Mouse (Mus musculus) limb, embryonic 14.5 days (tissue): ENCODE measurements around the gene Faah. TPM values are rescaled to one million over a fixed set of nuclear protein-coding genes. Genes with fewer than 3 reads are reported as not detected.

Experiments
- ATAC-seq: fragments of 200-750 bp; cut with Nextera tagmentation; 2 replicates; pipeline ENCODE4 v1.8.0; 2017; ENCODE audit warnings: low read depth, moderate number of reproducible peaks, moderate TSS enrichment; ENCODE audit not compliant: low FRiP score
- DNase-seq: peaks from one replicate; pipeline ENCODE4 v3.0.0-alpha.2; 2015; ENCODE audit warnings: low spot score
- H3K27ac ChIP-seq: fragments of 300-500 bp; sonication (generic); replicated peaks from 2 replicates; pipeline ENCODE4 v1.5.1; 2014; ENCODE audit warnings: low read depth, mild to moderate bottlenecking, low read length, moderate library complexity, mixed read lengths
- H3K27me3 ChIP-seq: fragments of 300-500 bp; sonication (generic); 2 replicates; pipeline ENCODE4 v1.6.1; 2014; ENCODE audit warnings: low read length, mixed read lengths; ENCODE audit not compliant: control insufficient read depth, insufficient read depth
- H3K36me3 ChIP-seq: fragments of 300-500 bp; sonication (generic); 2 replicates; pipeline ENCODE4 v1.6.1; 2014; ENCODE audit warnings: mild to moderate bottlenecking, low read length, moderate library complexity, mixed read lengths; ENCODE audit not compliant: control insufficient read depth, insufficient read depth
- H3K4me1 ChIP-seq: fragments of 300-500 bp; sonication (generic); 2 replicates; pipeline ENCODE4 v1.6.1; 2014; ENCODE audit warnings: antibody characterized with exemption, low read length, mixed read lengths; ENCODE audit not compliant: control insufficient read depth, insufficient read depth
- H3K4me2 ChIP-seq: fragments of 300-500 bp; sonication (generic); replicated peaks from 2 replicates; pipeline ENCODE4 v1.6.1; 2014; ENCODE audit warnings: low read depth, mild to moderate bottlenecking, low read length, moderate library complexity; ENCODE audit not compliant: severe bottlenecking
- H3K4me3 ChIP-seq: fragments of 300-500 bp; sonication (generic); replicated peaks from 2 replicates; pipeline ENCODE4 v1.5.1; 2014; ENCODE audit warnings: low read length
- H3K9ac ChIP-seq: fragments of 300-500 bp; sonication (generic); 2 replicates; pipeline ENCODE4 v1.6.1; 2014; ENCODE audit warnings: mild to moderate bottlenecking, low read depth, low read length, moderate library complexity; ENCODE audit not compliant: severe bottlenecking
- H3K9me3 ChIP-seq: fragments of 300-500 bp; sonication (generic); 2 replicates; pipeline ENCODE4 v1.6.1; 2016; ENCODE audit warnings: low read length; ENCODE audit not compliant: control insufficient read depth
- POLR2A ChIP-seq: fragments of 200-500 bp; IDR thresholded peaks from 2 replicates; pipeline ENCODE4 v1.8.0; 2012; ENCODE audit warnings: inconsistent platforms, mild to moderate bottlenecking, moderate library complexity, borderline replicate concordance; ENCODE audit not compliant: insufficient read depth, insufficient read length; ENCODE audit errors: extremely low read depth
- WGBS: fragments of 180-500 bp; shearing (Covaris S2); extraction: QIAGEN DNeasy Blood & Tissue Kit; methylation state at CpG from one replicate; pipeline ENCODE4 v1.1.7; 2014; 5-methylcytosine and 5-hydroxymethylcytosine counted together
- polyA plus RNA-seq, 2 experiments: library from polyadenylated mRNA; depleted of rRNA in 1 of 2; stranded (reverse) in 1 of 2; unstranded in 1 of 2; fragments of >200 nt; fragmentation: Nextera tagmentation in 1 of 2; extraction: Ambion mirVana in 1 of 2; gene quantifications; 2 replicates each; pipeline versions ENCODE4 v1.2.1 to v1.2.3; 2012 to 2014

Faah gene
- polyA plus RNA-seq, 2 experiments = 1.9 to 2.1 TPM

DNA sequence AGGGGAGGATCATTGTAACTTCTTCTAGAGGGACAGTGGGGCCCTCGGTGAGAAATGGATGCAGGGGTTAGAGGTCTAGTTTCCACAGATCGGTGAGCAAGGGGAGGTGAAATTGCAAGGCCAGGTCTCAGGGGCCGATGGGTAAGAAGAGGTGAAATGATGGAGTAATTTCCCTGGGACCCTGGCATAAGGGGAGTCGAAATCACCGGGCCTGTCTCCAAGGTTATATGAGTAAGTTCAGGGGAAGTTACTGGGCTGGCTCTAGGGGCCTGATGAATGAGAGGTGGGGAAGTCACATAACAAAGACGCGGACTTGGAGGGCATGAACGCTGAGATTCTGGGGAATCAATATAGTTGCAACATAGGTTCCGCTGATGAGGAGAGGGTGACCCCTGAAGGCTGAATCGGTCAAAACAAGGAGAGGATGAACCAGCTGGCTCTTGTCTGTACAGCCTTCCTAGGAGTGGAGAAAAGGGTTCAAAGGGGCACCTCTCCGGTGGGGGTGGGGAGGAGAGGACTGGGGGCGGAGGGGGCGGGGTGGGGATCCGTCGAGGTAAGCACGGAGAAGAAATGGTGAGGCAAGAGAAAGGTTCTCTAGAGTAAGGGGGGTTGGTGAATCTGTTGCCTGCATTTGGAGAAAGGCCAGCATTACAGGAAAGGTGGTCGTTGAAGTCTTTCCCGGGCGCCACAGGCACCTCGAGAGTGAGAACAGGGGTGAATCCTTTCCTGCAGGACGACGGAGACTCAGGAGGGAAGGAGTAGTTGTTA lies 35.0 kb upstream of the Faah start:
- WGBS = 8% methylated on average over 22 of the region's 22 CpGs
- peak; percentile 58 for DNase-seq
- Histone ChIP-seq H3K27ac (peak overlapping the region; percentile 90), H3K4me2 (peak overlapping the region; percentile 83), H3K4me3 (peak overlapping the region; percentile 60), H3K9me3 (no peaks in the 10 kb centered on the region), H3K36me3 (peaks cover 10% of the 10 kb centered on the region), H3K27me3 (no peaks in the 10 kb centered on the region), H3K4me1 (peaks cover 5% of the 10 kb centered on the region), H3K9ac (peak overlapping the region; percentile 63)
- no peak for ATAC-seq
- TF ChIP-seq POLR2A = no peak

DNA sequence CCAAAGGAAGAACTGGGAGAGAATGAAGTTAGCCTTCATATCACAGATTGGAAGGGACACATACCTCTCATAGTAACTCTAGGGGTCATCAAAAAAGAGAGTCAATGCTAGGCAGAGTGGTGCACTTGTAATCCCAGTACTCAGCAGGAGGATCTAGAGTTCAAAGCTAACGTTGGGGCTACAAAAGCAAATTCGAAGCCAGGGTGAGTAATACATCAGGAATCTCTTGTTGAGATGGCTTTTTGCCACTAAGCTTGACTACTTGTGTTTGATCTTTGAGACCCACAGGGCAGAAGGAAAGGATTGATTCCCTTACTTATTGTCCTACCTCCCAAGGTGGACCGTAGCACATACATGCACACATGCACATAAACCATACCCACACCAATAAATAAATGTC lies 31.5 kb upstream of the Faah start:
- Histone ChIP-seq H3K4me2 (no peak overlapping the region), H3K27ac (no peak overlapping the region), H3K4me1 (peaks cover 5% of the 10 kb centered on the region), H3K27me3 (no peaks in the 10 kb centered on the region), H3K9me3 (no peaks in the 10 kb centered on the region), H3K36me3 (peaks cover 20% of the 10 kb centered on the region), H3K4me3 (no peak overlapping the region), H3K9ac (no peak overlapping the region)
- DNase-seq (no peak), ATAC-seq (no peak)
- WGBS = 82% methylated on average over 3 of the region's 3 CpGs
- TF ChIP-seq POLR2A = no peak

DNA sequence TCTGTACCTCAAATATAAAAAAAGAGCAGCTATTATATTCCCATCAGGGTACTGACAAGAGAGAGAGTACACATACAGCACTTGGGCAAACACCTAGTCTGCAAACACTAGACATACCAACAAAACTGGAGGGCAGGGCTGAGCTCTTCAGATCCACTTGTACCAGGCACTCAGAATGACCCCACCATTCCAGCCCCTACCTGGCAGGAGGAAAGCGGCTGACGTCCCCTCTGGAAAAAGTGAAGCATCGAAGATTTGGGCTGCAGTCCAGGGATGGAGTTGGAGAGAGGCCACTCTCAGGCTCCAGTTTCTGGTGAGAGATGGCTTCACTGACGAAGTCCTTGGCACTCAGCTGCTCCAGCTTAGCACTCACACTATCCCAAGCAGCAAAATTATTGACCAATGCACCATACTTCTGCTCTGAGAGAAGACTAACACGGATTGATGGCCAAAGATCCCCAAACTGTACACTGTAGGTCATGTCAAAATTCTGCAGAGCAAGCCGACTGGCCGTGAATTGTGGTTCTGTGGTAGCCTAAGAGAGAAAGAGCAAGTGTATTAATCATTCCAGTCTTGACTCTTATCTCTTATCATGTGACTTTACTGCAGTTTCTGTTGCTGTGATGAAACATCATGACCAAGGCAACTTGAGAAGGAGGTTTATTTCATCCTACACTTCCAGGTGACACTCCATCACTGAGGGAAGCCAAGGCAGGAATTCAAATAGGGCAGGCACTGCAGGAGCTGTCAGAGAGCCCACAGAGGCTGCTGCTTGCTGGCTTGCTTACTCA lies 30.6 kb upstream of the Faah start:
- TF ChIP-seq POLR2A = no peak
- WGBS = 74% methylated on average over 7 of the region's 7 CpGs

DNA sequence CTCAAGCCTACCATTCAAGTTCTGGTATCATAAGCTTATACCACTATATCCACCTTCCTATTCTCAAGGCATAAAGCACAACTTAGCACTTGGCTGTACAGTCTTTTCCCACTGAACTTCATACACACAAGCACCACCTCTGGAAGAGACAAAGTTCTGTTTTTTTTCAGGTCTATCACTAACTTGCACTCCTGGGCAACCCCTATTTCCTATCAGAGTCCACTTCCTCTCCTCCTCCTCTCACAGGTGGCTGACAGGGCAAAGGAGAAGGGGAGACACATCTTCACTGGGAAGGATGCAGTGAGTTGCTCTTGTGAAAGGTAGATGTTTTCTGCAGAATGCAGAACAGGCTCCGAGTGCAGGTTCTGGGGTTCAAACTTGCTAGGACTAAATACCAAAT lies 30.0 kb upstream of the Faah start:
- Histone ChIP-seq H3K9me3 (no peaks in the 10 kb centered on the region), H3K4me2 (no peak overlapping the region), H3K36me3 (peaks cover 25% of the 10 kb centered on the region), H3K9ac (no peak overlapping the region), H3K4me1 (peaks cover 3% of the 10 kb centered on the region), H3K27ac (no peak overlapping the region), H3K4me3 (no peak overlapping the region), H3K27me3 (no peaks in the 10 kb centered on the region)
- WGBS = 89% methylated on average over 1 of the region's 1 CpGs
- DNase-seq (no peak), ATAC-seq (no peak)
- no peak for TF ChIP-seq POLR2A

More for the DNA sequence above, 30.6 kb upstream of the Faah start:
- peaks cover 5% of the 10 kb centered on the region for H3K4me1 ChIP-seq
- H3K36me3 ChIP-seq = peaks cover 23% of the 10 kb centered on the region
- H3K9me3 ChIP-seq = no peaks in the 10 kb centered on the region
- no peak overlapping the region for H3K9ac ChIP-seq
- DNase-seq (no peak), ATAC-seq (no peak)
- H3K27ac ChIP-seq = no peak overlapping the region
- no peaks in the 10 kb centered on the region for H3K27me3 ChIP-seq
- no peak overlapping the region for H3K4me3 ChIP-seq
- H3K4me2 ChIP-seq = no peak overlapping the region

DNA sequence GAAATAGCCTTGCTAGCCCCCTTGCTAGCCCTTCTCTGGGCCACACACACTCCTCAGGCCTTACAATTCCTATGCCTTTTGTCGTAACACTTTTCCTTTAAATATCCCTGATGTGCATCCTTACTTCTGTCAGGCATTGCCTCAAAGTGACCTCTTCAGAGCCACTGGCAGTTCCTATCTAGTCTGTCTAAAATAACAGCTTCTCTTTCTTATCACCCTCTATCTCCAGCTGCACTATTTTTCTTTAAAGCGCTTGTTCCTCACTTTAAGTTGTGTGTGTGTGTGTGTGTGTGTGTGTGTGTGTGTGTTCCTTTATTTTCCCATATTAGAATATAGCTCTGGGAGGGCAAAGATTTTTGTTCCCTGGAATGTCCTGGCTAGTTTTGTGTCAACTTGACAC lies 28.9 kb upstream of the Faah start:
- no peak overlapping the region for H3K27ac ChIP-seq
- ATAC-seq (no peak), DNase-seq (no peak)
- no peak overlapping the region; the same call in 1 of the 2 replicates for H3K9ac ChIP-seq
- no peak for TF ChIP-seq POLR2A
- H3K4me3 ChIP-seq = no peak overlapping the region
- no peaks in the 10 kb centered on the region for H3K27me3 ChIP-seq
- H3K4me1 ChIP-seq = no peaks in the 10 kb centered on the region
- peaks cover 31% of the 10 kb centered on the region for H3K36me3 ChIP-seq
- no peaks in the 10 kb centered on the region for H3K9me3 ChIP-seq
- 93% methylated on average over 2 of the region's 2 CpGs for WGBS
- no peak overlapping the region for H3K4me2 ChIP-seq
